Mouse (Mus musculus): ENCODE data around the gene Ttc22.
A peak's percentile ranks its signal among the peaks of the same experiment; 100 is the strongest.

Gene Ttc22

DNA sequence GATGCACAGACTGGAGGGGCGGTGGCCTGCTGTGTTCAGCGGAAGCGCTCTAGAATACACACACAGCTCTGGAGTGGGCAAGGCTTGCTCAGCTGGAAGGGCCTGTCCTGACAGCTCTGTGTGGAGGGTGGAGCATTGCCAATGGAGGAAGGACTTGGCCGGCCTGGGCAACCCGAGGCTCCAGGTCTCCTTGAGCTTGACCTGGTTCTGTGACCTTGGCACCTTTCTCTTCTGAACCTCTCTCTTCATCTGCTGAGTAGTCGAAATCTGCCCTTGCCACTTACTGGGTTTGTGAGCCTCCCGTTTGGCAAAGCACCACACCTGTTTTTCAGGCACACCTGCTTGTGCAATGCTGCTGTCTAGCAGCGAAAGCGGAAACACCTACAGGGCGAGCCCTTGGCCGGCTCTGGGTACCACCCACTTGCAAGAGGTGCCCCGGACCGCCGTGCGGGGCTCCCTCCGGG, at the start of gene Ttc22:
TSS of gene Ttc22 (plus strand) at position 403 of the 464 bp plus-strand sequence.
- no peak for DNase-seq

DNA sequence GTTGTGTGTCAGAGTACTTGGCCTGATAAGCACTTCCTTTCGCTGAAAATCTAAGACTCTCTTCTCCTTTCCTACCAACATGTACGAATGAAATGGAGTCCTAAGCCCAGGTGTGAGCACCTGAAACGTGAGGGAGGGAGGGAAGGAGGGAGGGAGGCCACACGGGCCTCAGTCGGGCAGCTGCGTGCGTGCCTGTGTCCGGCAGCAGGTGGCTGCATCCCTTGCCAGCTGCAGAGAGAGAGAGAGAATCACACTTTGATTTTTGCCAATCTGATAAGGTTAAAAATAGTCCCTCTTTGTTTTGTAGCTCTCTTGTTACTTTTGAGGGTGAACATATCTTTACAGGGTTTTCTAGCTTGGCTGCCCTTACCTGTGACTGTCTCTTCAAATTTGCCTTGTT, 47.2 kb upstream of the Ttc22 start:
- DNase-seq = no peak

DNA sequence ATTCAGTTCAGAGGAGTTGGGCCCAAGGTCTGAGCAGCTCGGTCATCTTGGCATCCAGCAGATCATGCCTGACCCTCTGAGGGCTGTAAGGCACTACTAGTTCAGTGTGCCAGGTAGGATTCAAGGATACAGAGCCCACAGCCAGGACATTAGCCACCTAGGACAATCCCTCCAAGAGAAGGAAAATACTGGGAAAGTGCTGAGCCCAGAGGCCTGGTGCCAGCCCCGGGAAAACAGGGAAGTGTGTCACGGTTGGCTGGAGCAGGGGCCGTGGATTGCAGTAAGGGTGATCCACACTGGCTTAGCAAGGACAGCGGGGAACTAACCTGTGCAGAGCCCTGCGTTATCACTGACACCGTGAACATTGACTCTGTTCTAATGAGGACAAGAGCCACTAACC, 44.7 kb upstream of the Ttc22 start:
- DNase-seq = no peak

DNA sequence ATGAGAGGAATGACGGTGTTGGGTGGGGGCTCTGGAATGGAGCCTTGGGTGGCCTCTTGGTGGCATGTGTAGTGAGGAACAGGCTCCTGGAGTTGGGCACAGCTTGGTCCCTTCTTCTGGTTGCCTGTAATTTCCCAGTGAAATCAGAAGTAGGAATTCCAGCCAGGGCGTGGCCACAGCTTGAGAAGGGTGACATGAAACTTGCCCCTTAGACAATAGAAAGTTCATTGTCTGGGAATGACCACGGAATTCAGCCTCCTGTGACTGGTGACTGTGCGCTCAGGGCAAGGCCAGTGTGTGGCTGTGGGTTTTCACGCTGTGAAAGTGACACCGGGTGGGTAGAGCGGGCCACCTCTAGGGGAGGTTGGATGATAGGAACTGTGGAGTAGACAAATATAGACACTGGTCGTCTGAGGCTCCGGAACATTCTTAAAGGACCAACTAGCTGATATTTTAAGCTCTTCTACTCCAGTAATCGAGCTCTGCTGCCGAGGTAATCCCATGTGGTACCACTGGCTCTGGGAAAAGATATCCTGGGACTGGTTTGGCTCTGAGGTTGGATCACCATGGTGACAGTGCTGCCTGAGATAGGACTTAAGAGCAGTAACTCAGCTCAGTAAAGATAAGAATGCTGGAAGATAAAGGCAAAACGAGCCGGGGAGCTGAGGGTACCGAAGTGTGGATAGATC, 40.9 kb upstream of the Ttc22 start:
- no peak for DNase-seq

DNA sequence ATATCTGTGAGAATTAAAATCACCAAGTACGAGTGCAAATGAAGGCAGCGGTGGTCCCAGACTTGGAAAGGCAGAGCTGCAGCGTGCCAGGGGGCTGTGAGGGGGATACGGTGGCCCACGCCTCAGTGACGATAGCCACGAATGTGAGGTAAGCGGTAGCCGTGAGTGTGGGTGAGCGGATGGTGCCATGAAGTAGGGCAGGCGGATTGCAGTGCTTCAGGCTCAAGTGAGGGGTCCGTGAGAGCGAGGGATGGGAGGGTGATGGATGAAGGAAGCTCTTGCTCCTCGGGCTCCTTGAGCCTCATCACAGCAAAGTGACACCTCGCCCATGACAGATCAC, 40.4 kb upstream of the Ttc22 start:
- DNase-seq = no peak

DNA sequence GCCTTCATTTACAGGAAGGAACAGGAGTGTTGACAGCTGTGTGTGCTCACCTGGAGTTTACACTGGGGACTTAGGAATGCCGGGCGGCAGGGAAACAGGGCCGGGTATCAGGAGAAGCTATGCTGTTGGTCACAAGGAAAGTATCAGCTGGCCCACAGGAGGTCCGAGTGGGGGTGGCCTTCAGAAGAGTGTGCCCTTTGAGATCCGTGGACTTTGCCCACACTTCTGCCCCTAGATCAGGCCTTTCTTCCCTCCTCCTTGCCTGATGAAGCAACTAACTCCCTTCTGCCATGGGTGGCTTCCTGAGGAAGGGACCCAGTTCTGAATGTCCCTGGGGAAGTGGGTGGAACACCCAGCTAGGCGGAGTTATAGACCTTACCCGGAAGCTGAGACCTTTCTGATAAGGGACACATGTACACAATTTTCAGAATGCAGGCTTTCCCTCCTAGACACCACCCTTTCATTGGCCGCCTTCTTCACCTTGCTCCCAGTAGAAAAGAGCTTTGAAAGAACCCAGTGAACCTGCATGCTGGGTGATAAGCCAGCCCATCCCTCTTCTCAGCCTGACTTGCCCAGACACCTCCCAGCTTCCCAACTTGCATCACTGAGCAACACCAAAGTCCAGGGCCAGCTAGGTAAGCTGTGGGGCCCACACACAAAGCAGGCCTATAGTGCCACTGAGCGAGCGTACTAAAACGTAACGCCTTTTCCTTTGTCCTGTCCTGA, 39.6 kb upstream of the Ttc22 start:
- DNase-seq = no peak

DNA sequence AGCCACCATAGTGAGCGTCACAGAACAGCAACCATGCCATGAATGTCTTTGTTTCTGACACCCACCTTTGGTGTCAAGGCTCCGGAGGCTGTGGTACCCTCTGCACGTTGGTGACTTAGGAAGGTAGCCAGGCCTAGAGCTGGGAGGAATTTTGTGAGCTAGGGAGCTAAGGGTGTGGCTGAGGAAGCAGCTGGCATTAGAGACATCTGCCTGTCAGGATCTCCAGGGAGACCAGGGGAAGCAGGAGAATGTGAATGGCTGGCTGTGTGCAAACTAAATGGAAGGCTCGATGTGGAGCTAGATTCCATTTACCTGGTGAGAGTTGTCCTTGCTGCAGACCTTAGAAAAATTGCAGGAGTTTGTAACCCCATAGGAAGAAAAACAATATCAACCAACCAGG, 37.6 kb upstream of the Ttc22 start:
- no peak for DNase-seq

DNA sequence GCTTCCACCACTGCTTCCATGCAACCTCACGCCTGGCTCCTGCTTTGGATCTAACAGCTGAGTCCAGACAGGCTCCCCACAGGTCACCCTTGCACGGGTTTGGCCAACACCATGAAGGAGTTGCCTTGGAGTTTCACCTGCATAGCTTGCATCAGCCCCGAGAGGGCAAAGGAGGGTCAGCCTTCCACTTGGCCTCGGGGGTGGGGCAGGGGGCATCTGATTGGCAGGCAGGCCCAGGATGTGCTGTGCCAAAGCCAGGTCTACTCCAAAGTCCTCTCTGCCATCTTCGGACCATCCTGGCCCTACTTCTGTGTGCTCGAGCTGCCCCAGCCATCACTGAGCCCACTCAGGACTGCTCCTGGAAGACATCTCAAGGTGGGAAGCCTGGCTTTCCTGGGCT, 35.2 kb upstream of the Ttc22 start:
- no peak for DNase-seq

DNA sequence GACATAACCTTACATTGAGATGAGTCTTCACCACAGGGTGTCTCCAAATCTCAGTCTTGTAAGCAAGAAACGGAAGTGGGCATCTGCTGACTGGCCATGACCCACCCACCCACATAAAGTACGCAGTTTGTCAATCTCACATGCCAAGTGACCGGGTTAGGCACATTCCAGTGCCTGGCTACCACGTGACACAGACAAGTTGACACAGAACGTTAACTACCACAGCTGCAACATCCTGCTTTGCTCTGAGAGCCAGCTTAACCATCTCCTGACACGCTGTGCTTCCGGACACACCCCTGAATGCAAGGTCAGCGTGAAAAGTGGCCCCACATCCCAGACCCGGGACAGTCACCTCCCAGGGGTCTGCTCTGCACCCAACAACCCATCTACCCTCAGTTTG, 32.1 kb upstream of the Ttc22 start:
- no peak for DNase-seq

DNA sequence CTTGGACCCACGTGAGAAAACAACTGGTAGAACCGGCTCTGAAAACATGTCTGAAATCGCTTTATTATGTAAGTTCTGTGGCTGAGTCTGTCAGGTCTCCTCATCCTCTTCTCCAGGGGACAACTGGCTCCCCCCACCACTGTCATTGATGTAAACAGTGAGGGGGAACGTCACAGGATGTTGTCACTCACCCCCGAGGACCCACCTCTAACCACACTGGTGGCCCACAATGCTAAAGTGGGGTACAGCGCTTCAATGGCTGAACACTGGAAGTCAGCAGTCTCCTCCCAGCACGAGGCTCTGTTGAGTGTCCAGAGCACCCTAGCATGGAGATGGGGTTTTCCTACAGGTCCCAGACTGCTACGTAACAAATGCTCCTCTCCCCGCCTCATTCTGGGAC, 31.4 kb upstream of the Ttc22 start:
- no peak for DNase-seq

DNA sequence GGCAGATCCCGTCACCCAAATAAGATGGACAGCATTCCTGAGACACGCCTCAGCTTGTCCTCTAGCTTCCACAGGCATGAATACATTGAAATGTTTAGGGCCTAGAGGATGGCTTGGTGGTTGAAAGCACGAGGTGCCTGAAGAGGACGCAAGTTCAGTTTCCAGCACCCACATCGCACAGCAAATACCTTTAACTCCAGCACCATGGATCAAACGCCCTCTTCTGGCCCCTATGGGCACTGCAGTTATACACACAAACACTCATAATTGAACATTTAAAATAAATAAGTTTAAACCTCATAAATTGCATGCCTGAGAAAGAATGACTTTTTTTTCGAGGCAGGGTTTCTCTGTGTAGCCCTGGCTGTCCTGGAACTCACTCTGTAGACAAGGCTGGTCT, 28.6 kb upstream of the Ttc22 start:
- no peak for DNase-seq

DNA sequence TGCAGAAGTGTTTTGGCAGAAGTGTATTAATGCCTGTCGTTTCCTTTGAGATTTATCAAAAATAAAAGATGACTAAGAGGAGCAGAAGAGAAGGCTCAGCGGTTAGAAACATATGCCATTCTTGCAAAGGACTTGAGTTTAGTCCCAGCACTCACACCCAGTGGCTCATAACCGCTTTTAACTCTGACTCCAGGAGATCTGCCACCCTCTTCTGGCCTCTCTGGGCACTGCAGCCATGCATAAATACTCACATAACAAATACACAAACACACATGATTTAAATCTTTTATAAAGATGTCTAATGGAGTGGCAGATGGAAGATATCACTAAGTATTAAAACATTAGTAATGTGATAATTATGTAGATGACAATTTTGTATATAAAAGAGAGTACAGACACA, 26.0 kb upstream of the Ttc22 start:
- DNase-seq = no peak

DNA sequence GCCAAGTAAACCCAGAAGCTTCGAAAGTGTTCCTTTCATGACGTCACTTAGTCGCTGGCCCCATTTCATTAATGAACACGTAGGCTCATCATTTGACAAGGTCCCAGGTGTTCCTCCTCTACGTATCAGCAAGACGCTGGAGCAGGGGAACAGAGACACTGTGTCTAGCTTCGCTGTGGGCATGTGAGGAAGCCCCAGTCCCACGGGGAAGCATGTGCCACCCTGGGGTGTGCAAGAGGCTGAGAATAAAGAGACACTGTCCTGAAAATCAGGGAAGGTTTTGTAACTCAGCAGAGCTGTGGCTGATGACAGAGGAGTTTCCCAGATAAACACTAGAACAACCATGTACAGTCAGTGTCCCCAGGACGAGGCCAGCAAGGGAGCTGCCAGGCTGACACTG, 25.2 kb upstream of the Ttc22 start:
- DNase-seq = no peak

DNA sequence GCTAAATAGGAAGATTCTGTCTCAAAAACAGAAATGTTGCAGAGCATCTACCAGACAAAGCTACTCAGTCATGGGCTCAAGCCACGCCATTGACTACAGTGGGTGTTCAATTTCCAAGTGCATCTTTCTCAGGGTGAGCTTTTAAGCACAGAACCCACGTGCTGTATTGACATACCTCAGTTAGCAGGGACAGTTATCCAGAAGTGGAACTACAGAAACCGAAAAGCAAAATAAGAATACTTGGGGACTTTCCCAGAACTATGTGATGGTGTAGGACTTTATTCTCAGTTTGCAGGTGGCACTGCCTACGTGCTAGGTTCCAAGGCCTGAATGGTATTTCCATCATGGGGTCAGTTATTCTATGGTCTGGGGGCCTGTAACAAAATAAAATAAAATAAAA, 24.5 kb upstream of the Ttc22 start:
- no peak for DNase-seq

DNA sequence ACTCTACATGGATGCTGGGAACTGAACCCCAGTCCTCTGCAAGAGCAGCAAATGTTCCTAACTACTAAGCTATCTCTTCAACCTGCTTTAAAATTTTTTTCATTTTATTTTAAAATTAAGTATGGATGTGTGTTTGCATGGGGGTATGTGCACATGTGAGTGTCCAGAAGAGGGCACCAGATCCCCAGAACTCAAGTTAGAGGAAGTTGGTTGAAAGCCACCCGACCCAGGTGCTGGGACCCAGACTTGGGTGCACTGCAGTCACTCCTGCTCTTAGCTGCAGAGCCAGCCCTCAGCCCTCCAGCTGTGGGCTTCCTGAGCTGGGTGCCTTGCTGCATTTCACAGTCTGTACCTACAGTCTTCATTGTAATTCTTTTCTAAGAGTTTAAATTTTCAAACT, 22.8 kb upstream of the Ttc22 start:
- no peak for DNase-seq

DNA sequence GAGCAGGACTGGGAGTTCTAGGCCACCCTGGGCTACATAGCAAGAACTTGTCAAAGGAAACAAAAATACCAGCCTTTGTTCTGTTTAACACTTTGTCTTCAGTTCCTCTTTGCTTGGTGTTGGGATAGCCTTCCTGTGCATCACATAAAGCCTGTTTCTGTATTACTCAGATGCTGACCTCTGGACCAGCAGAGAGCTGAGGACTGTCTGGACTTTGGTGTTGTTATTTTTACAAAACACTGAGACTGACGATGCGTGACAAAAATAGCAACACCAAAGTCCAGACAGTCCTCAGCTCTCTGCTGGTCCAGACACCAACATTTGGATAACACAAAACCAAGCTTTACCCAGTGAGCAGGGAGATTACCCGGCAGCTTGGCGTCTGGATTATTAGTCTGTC, 21.5 kb upstream of the Ttc22 start:
- DNase-seq = no peak

DNA sequence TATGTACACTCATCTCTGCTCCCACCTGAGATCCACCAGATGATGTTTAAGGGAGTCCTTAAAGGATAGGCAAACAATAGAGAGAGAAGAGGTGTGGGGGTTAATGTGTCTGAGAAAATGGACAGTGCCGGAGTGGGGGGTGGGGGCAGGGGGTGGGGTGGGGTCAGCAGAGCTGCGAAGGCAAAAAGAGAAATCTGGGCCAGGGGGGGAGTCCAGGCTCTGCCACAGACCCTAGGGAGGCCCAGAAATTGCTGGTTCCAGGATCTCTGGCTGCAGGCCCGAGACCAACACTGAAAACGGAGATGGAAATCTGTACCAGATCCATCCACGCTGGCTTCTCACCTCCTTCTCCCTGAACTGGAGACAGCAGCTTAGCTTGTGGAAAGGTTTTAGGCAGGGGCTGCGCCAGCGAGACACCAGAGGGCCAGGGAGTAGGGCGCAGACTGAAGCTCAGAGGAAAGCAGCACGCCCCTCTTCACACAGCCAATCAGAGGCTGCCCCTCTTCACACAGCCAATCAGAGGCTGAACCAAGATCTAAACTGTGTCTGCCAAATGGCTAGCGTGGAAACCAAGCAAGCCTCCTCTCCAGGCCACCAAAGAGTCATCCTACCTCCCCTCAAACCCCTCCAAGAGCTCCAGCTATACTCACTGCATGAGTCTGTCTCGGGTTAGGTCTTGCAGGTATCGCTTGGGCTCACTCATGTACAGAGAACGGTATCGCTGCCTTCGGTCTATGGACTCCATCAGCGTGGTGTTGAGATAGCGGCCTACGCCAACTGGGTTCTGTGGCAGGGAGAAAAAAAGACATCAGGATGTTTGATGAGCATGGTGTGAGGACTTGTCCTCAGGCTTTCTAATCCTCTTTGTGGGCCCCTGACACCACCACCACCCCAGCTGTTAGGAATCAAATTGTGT, 15.3 kb upstream of the Ttc22 start:
- no peak for DNase-seq

DNA sequence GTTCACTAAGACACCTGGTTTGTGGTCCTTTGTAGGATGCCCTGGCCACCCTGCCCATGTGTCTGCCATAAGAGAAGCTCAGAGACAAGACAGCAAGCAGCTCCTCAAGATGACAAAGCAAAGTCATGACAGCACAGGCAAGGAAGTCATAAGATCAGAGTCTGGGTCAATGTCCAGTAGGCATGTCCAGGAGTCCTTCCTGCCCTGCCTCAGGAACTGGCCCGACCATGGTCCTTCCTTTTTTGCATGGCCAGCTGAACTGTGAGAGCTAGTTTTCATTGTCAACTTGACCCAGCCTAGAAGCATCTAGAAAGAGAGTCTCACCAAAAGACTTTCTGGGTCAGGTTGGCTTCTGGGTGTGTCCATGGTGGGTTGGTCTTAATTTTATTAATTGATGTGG, 14.3 kb upstream of the Ttc22 start:
- DNase-seq = no peak

DNA sequence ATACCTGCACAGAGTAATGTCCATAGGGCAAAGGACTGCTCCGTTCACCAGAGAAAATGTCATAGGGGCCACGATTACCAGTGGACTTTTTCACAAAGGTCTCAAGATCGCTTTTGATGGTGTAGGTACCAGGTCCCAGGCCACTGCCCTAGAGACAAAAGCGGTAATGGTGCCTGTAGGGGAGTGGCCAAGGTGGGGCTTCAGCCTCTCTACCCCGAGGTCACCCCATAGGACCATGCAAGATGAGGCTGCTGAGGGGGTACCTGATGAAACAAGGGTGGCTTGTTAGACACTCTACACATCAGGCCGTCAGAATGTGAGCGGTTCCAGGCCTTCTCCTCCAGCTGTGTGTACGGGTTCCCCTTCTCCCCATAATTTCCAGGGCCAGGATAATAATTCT, 9.1 kb upstream of the Ttc22 start:
- DNase-seq = no peak

DNA sequence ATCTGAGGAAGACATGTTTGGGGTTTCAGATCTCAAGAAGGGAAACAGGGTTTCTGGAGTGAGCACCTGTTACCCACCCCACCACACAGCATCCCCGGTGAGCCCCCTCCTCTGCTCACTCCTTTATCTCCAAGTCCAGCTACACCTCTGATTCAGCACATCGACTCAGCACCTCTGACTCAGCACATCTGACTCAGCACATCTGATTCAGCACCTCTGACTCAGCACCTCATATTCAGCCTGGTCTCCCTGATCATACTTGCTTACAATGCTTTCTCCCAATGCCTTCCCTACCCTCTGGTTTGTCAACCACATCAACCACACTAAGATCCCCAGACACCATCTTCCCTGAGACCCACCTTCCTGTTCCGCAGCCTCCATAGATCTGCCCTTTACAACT, 8.7 kb upstream of the Ttc22 start:
- no peak for DNase-seq

DNA sequence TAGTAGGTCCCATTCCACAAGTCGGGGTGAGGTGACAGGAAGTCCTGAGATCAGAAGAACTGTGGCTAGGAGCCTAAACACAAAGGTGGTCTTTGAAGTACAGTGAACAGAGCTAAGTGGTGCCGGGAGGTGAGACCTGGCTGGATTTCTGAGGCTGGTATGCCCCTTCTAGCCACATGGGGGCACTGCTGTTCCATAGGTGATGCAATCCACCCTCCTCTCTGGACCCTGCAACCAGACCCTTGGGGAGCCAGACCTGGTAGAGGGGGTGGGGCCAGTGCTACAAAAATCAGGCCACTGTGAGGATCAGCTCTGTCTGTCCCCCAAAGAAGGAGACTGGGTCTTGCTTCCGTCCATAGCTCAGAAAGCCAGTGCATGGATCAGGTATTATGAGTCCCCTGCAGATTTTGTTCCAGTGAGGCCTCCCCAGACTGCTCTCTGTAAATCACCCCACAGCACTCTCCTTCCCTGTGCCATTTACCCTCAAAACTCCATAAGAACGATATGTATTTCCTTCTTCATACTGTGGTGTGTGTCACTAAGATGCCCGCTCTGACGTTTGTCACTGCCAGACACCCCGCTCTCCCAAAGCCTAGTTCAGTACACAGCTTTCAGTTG, 7.9 kb upstream of the Ttc22 start:
- DNase-seq = peak; percentile 76

DNA sequence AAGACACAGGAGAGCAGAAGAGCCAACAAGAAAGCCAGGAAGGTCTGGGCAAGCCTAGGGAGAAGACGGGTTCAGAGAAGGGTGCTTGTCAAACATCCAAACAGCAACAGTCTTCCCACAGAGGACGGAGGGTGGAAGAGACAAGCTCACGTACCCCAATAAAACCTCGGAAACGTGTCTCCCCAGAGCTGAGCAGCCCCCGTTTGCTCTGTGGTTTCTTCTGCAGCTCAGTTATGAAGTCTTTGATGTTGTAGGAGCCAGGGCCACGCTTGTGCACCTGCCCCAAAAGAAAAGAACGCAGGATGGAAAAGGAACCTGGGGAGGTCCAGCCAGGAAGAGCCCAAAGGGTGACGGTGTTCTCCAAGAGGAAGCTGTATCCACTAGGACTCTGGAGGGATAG, 7.4 kb upstream of the Ttc22 start:
- no peak for DNase-seq

DNA sequence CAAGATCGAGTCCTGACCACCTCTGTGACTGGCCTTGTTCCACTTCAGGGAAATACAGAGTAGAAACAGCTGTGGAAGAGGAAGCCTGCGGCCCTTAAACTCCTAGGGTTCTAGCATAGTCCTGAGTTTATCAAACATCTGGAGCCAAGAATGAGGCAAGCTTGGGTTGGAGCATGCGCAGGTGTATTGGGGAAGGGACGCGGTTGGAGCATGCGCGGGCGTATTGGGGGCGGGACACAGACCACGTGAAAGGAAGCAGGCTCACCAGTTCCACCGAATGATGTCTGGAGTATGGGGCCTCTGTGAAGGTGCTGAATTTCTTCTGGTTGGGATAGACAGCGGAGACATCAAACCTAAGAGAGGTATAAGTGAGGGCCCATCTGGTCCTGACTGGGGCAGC, 6.6 kb upstream of the Ttc22 start:
- DNase-seq = no peak

DNA sequence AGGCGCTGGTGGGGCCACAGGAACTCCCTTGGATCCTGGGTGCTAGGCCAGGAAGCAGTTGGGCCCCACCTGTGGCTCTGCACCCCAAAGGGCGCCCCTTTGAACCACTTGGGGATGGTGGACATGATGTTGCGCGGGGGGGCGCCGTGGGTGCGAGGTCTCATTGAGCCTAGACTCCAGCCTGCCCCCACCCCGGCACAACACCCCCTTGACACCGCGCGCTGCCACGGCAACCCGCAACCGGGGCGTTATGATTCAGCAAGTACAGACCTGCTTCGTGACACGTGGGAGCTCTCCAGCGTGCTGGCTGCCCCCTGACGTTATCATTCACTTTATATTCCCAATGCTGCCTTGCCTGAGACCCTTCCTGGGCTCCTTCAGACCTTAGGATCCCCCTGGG, 5.2 kb upstream of the Ttc22 start, which contains the start of gene Lexm:
TSS of gene Lexm (minus strand) at position 186 of the 400 bp plus-strand sequence.
- no peak for DNase-seq

Measured in right cerebral cortex, postnatal 4 days (tissue).